Mouse (Mus musculus): Measurements from ENCODE around the gene Xpnpep3.
"Not testable (repeated sequence)": the region's sequence is repeated elsewhere in the genome, so short reads cannot be mapped to it uniquely, and the experiment has no call there.

The Xpnpep3 gene

GRCm38 (mm10) chr15:81480284-81480683, 80.3 kb downstream of the Xpnpep3 start:
- not testable (repeated sequence) for DNase-seq (ENCODE audit: low read depth, low spot score)

DNA sequence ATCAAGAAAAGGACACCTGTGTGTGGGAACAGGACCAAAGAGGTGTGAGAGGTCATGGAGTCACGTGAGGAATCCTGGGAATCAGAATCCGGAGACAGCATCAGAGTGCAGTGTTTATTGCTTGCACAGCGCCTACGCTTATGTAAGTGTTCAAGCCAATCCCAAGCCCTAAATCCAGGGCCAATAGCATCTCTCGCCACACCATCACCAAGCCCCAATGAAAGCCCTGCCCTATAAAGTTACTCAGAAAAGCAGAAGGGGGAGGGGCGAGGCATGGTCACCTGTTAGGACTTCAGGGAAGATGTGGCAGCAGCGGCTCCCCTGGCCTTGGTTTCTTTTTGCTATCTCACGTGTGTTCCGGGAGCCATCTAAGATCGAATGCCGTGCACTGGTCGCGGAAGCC, 81.0 kb downstream of the Xpnpep3 start:
- DNase-seq (ENCODE audit: low read depth, low spot score) = no peak

DNA sequence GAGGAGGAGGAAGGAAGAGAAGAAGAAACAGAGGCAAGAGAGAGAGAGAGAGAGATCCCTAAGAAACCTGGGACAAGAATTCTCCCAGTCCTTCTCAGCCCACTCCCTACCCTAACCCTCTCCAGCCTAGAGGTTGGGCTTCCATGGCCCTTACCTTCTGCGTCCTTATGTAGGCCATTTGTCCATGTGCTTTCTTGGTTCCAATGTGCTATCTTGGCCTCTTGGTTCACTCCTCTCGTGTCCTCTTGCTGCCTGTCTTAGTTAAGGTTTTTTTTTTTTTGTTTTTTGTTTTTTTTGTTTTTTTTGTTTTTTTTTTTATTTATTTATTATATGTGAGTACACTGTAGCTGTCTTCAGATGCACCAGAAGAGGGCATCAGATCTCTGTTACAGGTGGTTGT, 83.0 kb downstream of the Xpnpep3 start:
- no peak for DNase-seq (ENCODE audit: low read depth, low spot score)

- DNase-seq (ENCODE audit: low read depth, low spot score) = no peak
These were observed 83.8 kb downstream of the Xpnpep3 start for GRCm38 (mm10) chr15:81483691-81484090.

GRCm38 (mm10) chr15:81485483-81485882, 85.5 kb downstream of the Xpnpep3 start:
- DNase-seq (ENCODE audit: low read depth, low spot score) = no peak

GRCm38 (mm10) chr15:81503466-81503865, 103.5 kb downstream of the Xpnpep3 start:
- DNase-seq (ENCODE audit: low read depth, low spot score) = no peak

DNA sequence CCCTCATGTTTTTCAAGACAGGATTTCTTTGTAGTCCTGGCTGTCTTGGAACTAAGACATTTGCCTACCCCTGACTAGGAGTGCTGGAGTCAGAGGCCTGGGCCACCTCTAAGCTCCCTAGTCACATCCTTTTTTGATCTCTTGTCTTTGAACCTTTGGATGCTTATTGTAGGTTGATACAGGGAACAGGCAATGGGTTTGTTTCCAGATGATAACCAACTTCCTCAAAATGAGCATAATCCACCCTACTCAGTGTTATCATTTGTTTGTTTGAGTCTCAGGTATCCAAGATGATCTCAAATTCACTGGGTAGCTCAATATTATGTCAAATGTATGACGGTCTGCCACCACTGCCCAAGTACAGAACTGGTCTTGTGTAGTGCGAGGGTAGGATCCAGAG, 104.1 kb downstream of the Xpnpep3 start:
- no peak for DNase-seq (ENCODE audit: low read depth, low spot score)
